Mouse (Mus musculus) heart, postnatal 0 days (tissue): ENCODE data around the gene Rnpc3. TPM values are rescaled to one million over a fixed set of nuclear protein-coding genes. Genes with fewer than 3 reads are reported as not detected.

Experiments
- ATAC-seq: fragments of 200-750 bp; cut with Nextera tagmentation; 2 replicates; pipeline ENCODE4 v1.8.0; 2017; ENCODE audit warnings: low read depth, moderate number of reproducible peaks, moderate library complexity; ENCODE audit not compliant: insufficient read depth
- DNase-seq: peaks from one replicate; pipeline ENCODE4 v3.0.0-alpha.2; 2016; ENCODE audit warnings: low spot score
- H3K27ac ChIP-seq: fragments of 300-500 bp; sonication (generic); 2 replicates; pipeline ENCODE4 v1.5.1; 2014; ENCODE audit warnings: low read depth, mild to moderate bottlenecking
- H3K27me3 ChIP-seq: fragments of 300-500 bp; sonication (generic); 2 replicates; pipeline ENCODE4 v1.6.1; 2014; ENCODE audit warnings: low read length, mixed read lengths; ENCODE audit not compliant: control insufficient read depth, insufficient read depth
- H3K36me3 ChIP-seq: fragments of 300-500 bp; sonication (generic); replicated peaks from 2 replicates; pipeline ENCODE4 v1.6.1; 2014; ENCODE audit warnings: low read length, mixed read lengths; ENCODE audit not compliant: control insufficient read depth, insufficient read depth
- H3K4me1 ChIP-seq: fragments of 300-500 bp; sonication (generic); 2 replicates; pipeline ENCODE4 v1.6.1; 2014; ENCODE audit warnings: antibody characterized with exemption; ENCODE audit not compliant: control insufficient read depth, insufficient read depth
- H3K4me2 ChIP-seq: fragments of 300-500 bp; sonication (generic); 2 replicates; pipeline ENCODE4 v1.6.1; 2014; ENCODE audit warnings: low read depth, mild to moderate bottlenecking, low read length, moderate library complexity
- H3K4me3 ChIP-seq: fragments of 300-500 bp; sonication (generic); 2 replicates; pipeline ENCODE4 v1.5.1; 2014; ENCODE audit warnings: low read depth, low read length
- H3K9ac ChIP-seq: fragments of 300-500 bp; sonication (generic); replicated peaks from 2 replicates; pipeline ENCODE4 v1.6.1; 2014; ENCODE audit warnings: low read depth, low read length, mixed read lengths
- H3K9me3 ChIP-seq: fragments of 300-500 bp; sonication (generic); replicated peaks from 2 replicates; pipeline ENCODE4 v1.6.1; 2016; ENCODE audit warnings: low read length; ENCODE audit not compliant: control insufficient read depth
- CTCF ChIP-seq: IDR thresholded peaks from 2 replicates; pipeline ENCODE4 v1.5.1; 2016; ENCODE audit warnings: antibody characterized with exemption, control low read depth, low read depth
- EP300 ChIP-seq: IDR thresholded peaks from 2 replicates; pipeline ENCODE4 v1.6.1; 2016; ENCODE audit warnings: antibody characterized with exemption, low read depth
- WGBS: fragments of 180-500 bp; shearing (Covaris S2); extraction: QIAGEN DNeasy Blood & Tissue Kit; methylation state at CpG from one replicate; pipeline ENCODE4 v1.1.7; 2014; 5-methylcytosine and 5-hydroxymethylcytosine counted together
- polyA plus RNA-seq: library from polyadenylated mRNA; unstranded; fragments of >200 nt; fragmentation: Nextera tagmentation; extraction: Ambion mirVana; gene quantifications from 2 replicates; pipeline ENCODE4 v1.2.1, GENCODE M21; 2015
- total RNA-seq: library from RNA; depleted of rRNA; stranded (reverse); fragments of >200 nt; gene quantifications from 2 replicates; pipeline ENCODE4 v1.2.3, GENCODE M21; 2014; ENCODE audit warnings: low replicate concordance

Gene Rnpc3
- total and polyA plus RNA-seq, 2 experiments from 2014 or later: 15.9 to 19.7 TPM

- TF ChIP-seq CTCF (no peak), EP300 (no peak)
- Histone ChIP-seq H3K9me3 (no peaks in the 10 kb centered on the region), H3K36me3 (peaks cover 3% of the 10 kb centered on the region; the same call in 1 of the 2 replicates), H3K27ac (no peak overlapping the region), H3K4me2 (no peak overlapping the region), H3K27me3 (no peaks in the 10 kb centered on the region), H3K4me3 (no peak overlapping the region), H3K4me1 (peaks cover 11% of the 10 kb centered on the region), H3K9ac (no peak overlapping the region)
- ATAC-seq (no peak), DNase-seq (no peak)
Observed at GRCm38 (mm10) chr3:113631611-113632010, 1.7 kb upstream of the Rnpc3 start.

- Histone ChIP-seq H3K36me3 (peaks cover 3% of the 10 kb centered on the region; the same call in 1 of the 2 replicates), H3K4me3 (peak overlapping the region; percentile 86), H3K9ac (peak overlapping the region; percentile 95), H3K27me3 (no peaks in the 10 kb centered on the region), H3K27ac (peak overlapping the region; percentile 100), H3K4me2 (peak overlapping the region; percentile 84), H3K9me3 (no peaks in the 10 kb centered on the region), H3K4me1 (peaks cover 11% of the 10 kb centered on the region)
- 12% methylated on average over 13 of the region's 13 CpGs for WGBS
- TF ChIP-seq EP300 (no peak), CTCF (no peak)
- ATAC-seq (no peak), DNase-seq (peak; percentile 38)
Observed at GRCm38 (mm10) chr3:113630564-113630963, 615 bp upstream of the Rnpc3 start.

- Histone ChIP-seq H3K4me3 (no peak within 1 kb of the TSS), H3K4me2 (no peak within 1 kb of the TSS), H3K27me3 (no peaks in the 10 kb centered on the region), H3K9me3 (no peaks in the 10 kb centered on the region), H3K9ac (no peak within 1 kb of the TSS), H3K4me1 (no peaks in the 10 kb centered on the region), H3K27ac (no peak within 1 kb of the TSS), H3K36me3 (peaks cover 22% of the 10 kb centered on the region)
- ATAC-seq: no peak
- TF ChIP-seq EP300: no peak
- TF ChIP-seq CTCF: no peak
- DNase-seq: no peak
- WGBS: 91% methylated on average over 2 of the region's 2 CpGs
Observed at GRCm38 (mm10) chr3:113606599-113606998, 23.4 kb downstream of the Rnpc3 start, which contains the start of gene Amy1. Gene Amy1 (minus strand): TSS chr3:113606699.

- Histone ChIP-seq H3K4me1 (no peaks in the 10 kb centered on the region), H3K9me3 (no peaks in the 10 kb centered on the region), H3K36me3 (no peaks in the 10 kb centered on the region), H3K9ac (no peak overlapping the region), H3K4me3 (no peak overlapping the region), H3K27me3 (no peaks in the 10 kb centered on the region), H3K4me2 (no peak overlapping the region), H3K27ac (no peak overlapping the region)
- WGBS: 76% methylated on average over 1 of the region's 1 CpGs
- no peak for ATAC-seq
- no peak for DNase-seq
- TF ChIP-seq EP300 (no peak), CTCF (no peak)
Observed at GRCm38 (mm10) chr3:113590844-113591243, 39.1 kb downstream of the Rnpc3 start.

- H3K9ac ChIP-seq: no peak overlapping the region
- no peaks in the 10 kb centered on the region for H3K4me1 ChIP-seq
- no peak for TF ChIP-seq CTCF
- no peak for TF ChIP-seq EP300
- H3K27ac ChIP-seq: no peak overlapping the region
- no peak for ATAC-seq
- H3K27me3 ChIP-seq: no peaks in the 10 kb centered on the region
- DNase-seq: no peak
- H3K4me2 ChIP-seq: no peak overlapping the region
- H3K36me3 ChIP-seq: no peaks in the 10 kb centered on the region
- 71% methylated on average over 4 of the region's 4 CpGs for WGBS
- no peaks in the 10 kb centered on the region for H3K9me3 ChIP-seq
- H3K4me3 ChIP-seq: no peak overlapping the region
Observed at GRCm38 (mm10) chr3:113574578-113574977, 55.4 kb downstream of the Rnpc3 start.

GRCm38 (mm10) chr3:113574138-113574537 is 55.8 kb downstream of the Rnpc3 start:
- TF ChIP-seq EP300: no peak
- TF ChIP-seq CTCF: no peak
- Histone ChIP-seq H3K27me3 (no peaks in the 10 kb centered on the region), H3K4me2 (no peak overlapping the region), H3K27ac (no peak overlapping the region), H3K36me3 (no peaks in the 10 kb centered on the region), H3K4me3 (no peak overlapping the region), H3K9ac (no peak overlapping the region), H3K4me1 (no peaks in the 10 kb centered on the region), H3K9me3 (no peaks in the 10 kb centered on the region)
- DNase-seq (no peak), ATAC-seq (no peak)
- WGBS: 62% methylated on average over 2 of the region's 2 CpGs
